Mouse (Mus musculus): ENCODE results near the gene Zmynd8.

Zmynd8 gene

DNA sequence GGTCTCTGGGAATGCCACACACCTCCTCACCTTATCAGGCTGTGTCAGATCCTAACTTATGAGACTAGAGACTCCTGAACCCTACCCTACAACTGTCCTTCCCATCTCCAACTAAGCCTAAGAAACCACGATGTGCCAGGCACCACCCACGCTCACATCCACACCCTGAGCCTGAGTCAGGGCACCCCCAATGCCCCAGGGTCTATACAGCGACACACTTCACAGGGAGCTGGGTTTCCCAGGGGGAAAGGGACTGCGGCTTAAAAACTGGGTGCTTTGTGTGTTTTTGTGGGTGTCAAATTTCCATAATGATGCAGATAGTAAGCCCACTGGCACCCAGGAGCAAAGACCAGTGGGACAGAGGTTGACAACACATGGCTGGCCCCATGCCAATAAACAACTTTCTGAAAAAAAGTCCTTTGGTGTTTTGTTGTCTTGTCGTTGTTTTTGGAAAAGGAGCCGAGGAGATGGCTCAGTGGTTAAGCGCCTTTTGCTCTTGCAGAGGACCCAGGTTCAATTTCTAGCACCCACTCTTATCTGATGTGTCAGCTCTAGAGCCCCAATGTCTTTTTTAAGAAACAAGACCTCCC lies 42.1 kb downstream of the Zmynd8 start:
- no peak for DNase-seq

DNA sequence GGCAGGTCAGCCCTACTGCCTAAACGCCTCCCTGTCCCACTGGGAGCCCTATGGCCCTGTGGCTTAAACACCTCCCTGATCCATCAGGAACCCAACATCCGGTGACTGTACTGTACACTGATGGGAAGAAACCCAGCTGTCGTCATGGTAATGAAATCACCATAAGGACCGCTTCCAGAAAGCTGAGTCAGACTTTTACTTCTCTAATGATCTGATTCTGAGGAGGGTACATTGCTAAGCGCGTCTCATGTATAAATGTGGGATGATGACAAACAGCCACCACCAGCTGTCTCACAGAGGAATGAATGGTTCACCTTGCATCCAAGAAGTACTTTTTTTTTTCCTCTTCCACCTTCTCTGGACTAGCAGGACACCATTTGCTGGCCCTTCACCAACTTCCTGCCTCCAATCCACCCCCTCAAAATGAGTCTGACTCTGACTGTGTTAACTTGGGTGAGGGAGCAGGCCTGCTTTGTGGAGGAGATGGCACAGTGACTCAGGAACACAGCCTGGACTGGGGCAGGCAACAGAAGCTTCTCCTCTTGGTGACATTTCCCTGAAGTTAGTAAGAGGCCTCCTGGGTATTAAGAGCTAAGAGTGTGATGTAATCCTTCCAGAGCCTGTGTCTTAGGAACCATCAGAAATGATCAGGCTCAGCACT lies 43.0 kb downstream of the Zmynd8 start:
- DNase-seq = no peak

DNA sequence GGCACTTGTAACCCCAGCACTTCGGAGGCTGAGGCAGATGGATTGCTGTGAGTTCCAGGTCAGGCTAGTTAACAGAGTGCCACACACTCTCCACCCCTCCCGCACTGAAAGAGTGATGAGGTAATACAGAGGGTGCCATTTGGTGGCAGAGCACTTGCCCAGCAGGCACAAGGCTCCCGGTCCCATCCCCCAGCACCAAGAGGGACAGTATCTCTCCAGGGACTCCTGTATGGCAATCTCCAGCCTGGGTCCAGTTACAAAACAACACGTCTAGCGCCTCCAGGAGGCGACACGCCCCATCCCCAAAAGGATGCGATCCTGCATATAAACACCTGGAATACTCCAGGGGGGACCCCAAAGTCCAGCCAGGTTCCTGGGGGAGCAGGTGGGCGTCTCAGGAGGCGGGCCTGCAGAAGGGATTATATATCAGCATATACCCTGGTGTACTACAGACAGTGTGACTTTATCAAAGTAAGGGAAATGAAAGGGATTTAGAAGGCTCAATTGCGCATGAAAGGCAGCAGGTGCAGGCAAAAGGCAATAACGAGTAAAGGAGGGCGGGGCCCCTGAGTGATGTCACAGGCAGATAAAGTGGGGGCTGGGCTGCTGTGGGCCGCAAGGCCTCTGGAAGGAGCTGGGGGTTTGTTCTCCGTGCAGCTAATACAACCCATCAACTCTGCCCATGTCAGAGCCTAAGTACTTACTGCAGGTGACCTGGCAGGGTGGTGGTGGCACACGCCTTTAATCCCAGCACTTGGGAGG lies 44.4 kb downstream of the Zmynd8 start:
- peak; percentile 87 for DNase-seq

DNA sequence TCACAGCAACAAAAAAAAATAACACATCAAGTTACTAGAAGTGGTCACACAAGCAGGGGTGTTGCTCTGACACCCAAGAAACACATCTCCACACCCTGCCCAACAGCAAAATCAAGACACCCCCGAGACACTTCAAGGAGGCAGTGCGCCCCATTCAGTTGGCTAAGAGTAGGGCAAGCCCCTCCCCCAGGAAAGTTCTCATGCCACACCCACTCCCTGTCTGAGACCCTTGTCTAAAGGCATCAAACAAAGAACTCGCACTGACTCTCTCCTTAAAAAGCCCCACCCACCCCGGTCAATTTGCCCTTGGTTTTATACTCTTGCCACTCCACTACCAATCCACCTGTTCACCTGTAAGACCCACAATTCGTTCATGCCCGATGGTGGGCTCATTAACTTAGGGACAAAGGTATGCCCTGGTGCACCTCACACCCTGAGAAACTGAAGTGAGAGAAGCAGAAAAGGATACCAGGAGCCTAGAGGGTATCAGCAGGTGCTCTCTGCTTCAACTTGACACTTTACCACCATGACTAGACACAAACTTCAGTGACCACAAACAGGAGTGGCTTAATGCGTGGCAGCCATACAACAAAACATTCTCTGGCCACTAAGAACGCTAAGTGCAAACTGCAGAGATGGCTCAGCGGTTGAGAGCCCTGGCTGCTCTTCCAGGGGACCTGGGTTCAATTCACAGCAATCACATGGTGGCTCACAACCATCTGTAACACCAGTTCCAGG lies 45.8 kb downstream of the Zmynd8 start:
- DNase-seq = no peak

DNA sequence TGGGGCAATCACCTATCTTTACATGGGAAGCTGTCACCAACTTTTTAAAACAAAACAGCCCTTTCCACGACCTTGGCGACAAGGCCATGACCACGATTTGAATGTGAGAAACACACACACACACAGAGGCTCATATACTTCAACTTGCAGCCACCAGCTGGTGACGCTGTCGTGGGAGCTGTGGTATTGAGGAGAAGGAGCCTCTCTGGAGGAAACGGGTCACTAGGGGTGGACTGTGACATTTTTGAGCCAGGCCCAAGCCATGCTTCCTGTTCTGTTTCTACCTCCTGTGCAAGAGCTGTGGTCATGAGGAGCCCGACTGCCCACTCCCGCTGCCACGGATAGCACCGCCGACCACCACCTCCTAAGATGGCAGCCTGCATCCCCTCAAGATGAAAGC lies 46.4 kb downstream of the Zmynd8 start:
- no peak for DNase-seq

DNA sequence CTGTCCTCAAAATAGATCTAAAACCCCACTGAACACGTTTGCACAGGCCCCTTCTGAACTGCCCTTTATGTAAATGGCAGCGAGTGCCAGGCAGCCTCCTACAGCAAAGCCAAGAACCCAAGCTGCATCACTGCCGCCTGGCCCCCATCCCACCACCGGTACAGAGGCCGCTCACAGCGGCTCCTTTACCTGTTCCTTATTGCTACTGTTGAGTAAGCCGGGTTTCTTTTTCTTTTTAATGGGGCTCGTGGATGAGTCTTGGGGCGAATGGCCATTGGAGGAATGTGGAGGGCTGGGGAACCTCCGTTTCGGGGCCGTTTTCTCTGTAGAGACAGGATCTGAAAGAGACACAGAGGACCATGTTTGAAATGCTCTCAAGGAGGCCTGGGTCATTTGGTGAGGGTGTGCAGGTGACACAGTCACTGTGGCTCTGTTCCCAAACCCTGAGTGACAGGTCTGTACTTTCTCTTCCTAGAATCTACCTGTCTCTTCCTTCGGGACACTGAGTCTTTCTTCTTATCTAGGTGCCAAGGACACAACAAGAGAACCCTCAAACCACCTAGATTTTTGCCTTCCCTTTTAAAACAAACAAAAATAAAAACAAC lies 46.9 kb downstream of the Zmynd8 start:
- DNase-seq = no peak

DNA sequence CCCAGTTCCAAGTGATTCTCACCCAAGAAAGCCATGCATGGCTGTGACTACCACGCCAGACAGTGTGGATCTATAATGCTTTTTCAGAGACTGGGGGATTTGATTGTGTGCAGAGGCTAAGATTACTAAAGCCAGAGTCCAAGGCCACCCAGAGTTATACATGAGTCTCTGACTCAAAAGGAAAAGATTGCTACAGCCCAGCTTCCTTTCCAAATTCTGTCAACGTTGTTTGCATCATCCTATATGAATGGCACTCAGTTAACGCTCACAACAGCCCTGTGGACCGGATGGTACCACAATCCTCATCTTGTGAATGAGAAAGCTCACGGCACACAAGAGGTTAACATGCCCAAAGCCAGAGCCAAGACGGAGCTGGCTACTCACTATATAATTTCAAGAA lies 48.0 kb downstream of the Zmynd8 start:
- no peak for DNase-seq

DNA sequence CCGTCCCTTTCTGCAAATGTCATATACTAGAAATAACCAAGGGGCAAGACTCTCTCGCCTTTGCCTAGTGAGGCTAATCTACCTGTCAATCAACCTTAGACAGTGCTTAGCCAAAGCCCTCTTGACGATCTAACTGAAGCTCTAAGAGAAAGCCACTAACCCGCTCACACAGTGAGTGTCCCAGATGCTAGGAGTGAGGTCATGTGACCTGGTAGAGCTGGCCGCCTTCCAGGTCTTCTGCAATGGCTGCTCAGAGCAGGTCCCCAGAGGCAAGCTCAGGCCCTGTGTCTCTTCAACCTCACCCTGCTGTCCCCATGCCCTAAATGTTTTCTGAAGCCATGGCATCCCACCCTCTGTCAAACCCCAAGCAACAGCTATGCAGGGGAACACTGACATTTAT lies 49.7 kb downstream of the Zmynd8 start:
- DNase-seq = peak; percentile 31

DNA sequence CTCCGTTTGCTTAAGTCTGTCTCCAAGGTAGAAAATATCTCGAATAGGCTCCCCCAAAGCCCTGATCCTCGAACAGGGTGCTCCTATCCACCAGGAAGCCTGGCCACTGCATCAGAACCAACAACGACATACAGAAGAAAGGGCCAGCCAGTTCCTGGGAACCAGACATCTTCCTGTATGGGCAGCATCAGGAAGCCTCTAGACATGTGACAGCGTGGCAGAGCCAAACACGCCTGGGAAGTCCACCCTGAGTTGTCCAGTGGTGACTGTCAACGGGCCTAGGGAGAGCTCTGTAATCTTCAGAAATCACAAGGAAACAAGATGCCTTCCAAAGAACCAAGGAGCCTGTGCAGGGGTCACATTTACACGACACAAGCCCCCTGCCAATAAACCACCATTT lies 52.0 kb downstream of the Zmynd8 start:
- no peak for DNase-seq

DNA sequence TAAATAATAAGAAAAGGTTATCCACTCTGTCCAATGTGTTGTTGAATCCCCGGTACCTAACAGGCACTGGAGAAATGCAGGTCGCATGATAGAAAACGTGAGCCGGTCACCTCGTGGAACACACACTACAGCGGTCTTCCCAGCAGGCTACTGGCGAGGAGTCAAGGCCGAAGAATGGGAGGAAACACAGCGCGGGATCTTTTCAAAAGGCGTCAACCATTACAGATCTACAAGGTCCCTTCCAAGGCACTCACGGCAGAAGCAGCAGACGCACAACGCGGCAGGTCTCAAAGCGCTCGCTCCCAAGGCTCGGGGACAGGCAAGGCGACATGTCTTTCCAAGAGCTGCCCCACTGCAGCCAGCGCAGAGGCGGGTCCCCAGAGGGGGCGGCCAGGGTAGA lies 53.3 kb downstream of the Zmynd8 start:
- no peak for DNase-seq

DNA sequence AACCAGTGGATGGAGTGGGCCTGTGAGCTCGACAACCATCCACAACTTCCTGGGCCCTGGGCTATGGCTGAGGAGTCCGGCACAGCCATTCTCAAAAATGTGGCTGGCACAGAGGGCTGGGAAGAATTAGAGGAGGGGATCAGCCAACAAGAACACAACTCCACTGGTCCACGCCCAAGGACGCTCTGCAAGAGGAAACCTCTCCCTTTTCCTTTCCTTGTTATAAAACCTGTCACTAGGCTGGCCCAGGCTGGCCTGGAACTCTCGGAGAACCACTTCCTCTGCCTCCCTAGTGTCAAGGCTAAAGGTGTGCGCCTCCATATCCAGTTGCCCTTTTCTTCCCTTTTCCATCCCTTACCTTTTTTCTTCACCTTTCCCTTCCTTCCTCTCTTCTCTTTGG lies 55.5 kb downstream of the Zmynd8 start:
- DNase-seq = no peak

DNA sequence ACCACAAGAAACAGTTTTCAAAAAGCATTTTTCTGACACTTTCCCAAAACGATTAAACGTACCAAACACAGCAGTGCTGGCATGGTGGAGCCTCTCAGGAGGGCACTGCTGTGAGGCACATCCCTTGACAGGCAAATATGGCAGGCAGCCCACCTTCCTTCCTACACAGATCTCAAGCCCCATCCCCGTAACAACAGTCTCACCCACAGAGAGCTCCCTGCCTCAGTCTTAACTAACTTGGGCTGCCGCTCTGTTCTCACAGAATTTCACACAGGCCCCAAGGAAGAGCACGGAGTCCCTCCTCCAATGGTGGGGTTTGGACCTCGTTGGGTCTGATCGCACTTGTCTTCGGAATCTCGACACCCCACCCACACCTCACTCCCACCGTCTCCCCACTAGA lies 56.6 kb downstream of the Zmynd8 start:
- no peak for DNase-seq

DNA sequence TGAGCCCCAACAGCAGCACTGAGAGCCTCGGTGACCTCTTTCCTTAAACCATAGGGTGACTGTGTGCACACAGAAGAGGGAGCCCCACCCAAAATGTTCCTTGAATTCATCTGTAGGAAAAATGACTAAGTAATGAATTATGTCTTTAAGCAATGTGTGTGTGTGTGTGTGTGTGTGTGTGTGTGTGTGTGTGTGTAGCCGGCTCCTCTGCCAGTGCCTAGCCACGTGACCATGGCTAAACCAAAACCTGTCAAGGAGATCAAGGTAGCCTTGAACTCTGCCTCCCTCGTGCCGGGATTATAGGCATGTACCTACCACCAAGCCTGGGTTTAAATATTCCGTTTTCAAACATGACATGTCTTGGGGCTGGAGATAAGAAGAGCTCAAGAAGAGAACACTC lies 57.0 kb downstream of the Zmynd8 start:
- no peak for DNase-seq

DNA sequence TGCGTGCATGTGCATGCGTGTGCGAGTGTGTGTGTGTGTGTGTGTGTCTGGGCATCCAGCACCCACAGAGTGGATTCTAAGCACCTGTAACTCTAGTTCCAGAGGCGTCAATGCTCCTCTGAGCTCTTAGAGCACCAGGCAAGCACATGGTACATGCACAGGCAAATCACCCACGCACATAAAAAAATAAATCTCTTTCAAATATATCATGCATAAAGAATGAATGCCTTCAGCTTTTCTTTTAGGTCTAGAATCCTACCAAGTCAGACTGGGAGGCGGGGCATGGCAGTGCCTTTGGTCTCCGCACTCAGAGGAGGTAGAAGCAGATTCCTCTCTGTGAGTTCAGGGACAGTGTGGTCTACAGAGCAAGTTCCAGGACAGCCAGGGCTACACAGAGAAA lies 58.0 kb downstream of the Zmynd8 start:
- no peak for DNase-seq

DNA sequence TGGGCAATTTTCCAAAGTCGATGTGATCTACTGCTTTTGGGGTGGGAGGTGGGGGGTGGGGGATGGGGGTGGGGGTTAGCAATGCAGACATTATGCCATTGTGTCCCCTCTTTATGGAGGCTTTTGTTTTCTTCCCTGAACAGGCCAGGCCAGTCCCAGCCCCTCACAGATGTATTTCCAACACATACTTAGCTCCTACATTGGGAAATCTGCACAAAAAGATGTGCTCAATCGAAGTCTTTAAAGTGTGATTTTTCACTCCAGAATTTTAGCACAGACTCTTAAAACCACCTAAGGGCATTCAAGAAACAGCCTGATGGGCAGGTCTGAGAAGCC lies 59.5 kb downstream of the Zmynd8 start:
- no peak for DNase-seq

DNA sequence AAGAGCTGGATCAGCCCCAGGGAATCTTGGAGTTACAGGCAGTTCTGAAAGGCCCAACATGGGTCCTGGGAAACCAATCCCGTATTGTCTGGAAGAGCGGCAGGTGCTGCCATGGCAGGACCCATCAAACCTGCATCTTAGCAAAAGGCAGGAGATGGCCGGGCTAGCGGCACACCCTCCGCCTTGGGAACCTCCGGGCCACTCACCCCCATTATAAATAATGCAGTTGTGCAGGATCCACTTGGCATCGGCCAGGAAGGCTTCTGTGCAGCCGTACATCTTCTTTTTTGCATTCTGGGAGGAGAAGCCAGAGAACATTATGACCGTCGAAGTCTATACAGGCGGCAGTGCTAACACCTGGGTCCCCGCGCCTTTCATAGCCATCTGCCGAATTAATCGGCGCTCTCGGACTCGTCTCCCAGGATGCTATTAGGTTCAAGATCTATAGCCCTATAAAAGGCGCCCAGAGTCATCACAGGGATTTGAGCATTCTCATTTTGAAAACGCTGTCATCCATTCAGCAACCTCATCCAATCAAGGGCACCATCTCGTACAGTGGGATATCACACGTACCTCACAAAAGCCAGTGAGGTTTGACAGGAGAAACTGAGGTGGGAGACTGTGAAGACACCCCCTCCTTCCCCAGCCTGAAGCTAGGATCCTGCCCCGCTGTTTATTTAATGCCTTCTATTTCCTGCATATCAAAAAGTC lies 60.1 kb downstream of the Zmynd8 start:
- no peak for DNase-seq

DNA sequence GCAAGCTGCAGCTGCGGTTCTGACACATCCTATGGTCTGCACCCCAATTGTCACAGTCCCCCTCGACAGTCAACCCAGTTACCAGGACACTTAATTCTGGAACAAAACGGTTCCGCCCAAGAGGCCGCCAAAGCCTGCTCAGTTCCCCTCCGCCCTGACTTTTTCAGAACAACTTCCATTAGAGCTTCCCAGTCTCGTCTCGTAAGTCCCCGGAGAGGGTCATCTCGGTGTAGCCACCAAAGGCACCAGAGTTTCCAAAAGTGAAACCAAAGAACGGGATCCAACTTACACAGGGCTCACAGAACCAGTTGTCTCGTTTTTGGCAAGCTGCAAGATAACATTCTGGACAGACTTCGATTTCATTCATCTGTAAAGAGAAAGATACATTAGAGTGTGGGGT lies 64.2 kb downstream of the Zmynd8 start:
- DNase-seq = no peak

DNA sequence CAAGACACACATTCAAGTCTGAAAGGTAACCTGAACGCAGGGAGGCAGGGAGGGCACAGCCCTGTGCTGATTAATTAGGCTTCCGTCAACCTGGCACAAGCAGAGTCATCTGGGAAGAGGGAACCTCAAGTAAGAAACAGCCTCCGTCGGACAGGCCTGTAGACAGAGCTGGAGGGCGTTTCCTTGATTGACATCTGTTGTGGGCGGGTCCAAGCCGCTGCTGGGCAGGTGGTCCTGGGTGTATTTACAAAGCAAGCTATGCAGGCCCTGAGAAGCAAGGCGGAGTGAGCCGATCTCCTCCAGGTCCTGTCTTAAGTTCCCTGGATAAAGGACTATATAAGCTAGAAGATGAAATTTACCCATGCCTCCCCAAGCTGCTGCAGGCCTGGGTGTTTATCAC lies 65.3 kb downstream of the Zmynd8 start:
- no peak for DNase-seq

DNA sequence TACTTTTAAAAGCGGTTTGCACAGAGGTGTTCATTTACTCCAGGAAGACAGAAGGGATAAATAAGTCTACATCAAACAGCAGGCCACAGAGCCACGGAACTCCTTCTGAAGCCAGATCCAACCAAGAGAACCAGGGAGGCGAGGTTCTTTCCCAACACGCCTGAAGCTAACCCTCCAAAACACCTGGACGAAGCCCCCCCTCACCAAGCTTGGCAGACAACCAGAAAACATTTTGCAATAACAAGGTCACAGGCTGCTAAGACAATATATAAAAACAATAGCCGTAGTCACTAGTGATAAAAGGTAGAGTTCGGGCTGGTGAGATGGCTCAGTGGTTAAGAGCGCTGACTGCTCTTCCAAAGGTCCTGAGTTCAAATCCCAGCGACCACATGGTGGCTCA lies 66.1 kb downstream of the Zmynd8 start:
- DNase-seq = no peak

DNA sequence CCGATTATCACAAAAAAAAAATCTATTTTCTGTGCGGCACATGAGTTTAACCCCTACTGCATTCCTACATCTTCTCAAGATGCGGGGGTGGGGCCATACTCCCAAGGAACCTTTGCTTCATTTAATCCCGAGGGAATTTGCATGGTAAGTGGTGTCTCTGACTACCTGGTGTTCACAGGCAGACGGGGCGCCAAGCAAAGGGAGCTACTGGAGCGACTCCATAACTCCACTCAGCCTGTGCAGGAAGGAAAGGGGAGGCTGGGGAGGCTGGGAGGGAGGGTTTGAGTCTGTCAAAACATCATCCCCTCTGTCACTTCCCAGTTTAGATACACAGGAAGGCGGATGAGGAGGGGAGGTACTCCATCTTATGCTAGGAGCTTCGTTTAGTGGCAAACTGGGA lies 66.5 kb downstream of the Zmynd8 start:
- no peak for DNase-seq

DNA sequence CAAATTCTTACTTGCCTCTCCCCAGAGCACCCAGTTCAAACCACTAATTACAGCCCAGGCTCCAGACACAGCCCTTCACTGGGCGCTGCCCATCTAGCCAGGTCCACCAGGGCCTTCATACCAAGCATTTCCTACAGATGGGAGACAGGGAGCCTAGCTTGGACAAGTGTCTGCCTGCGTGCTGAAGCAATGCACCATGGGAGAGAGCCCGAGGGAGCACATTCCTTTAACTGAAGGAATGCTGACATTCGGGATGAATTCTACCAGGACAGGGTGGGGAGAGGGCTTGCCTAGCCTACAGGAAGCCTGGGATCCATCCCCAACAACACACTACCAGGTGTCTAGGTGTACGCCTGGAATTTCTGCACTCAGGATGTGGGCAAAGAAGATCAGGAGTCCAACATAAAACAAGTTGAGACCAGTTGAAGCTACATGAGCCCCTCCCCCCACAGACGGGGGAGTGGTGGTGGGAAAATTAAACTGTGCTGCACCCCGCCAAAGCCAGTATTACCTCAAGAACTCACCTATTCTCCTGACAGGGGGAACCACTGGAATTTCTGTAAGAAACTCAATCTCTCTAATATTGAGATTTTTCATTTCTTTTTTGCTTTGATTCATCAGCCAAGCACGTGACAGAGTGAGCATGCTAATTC lies 67.1 kb downstream of the Zmynd8 start:
- DNase-seq = no peak

DNA sequence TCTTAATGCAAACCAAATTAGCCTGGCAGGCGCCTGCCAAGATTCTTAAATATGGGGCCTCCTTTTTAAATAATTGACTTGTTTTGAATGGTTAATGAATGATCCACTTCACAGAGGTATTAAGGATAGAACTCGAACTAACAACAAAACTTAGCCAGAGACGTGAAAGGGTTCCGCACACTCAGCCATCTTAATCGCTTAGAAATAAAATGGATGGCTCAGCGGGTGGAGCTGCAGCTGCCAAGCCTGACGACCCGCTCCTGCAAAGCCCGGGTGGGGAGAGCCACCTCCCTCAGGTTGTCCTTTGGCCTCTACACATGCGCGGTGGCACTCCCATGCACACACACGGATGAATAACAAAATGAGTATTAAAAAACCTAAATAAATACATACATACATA lies 70.0 kb downstream of the Zmynd8 start:
- DNase-seq = no peak

Data from thymus, postnatal 25 days (tissue).